ENCODE assay signal across 13 mouse cellular contexts in genomic region chr12:112688458-112688857, GRCm38 (mm10). TPM values are rescaled to one million over a fixed set of nuclear protein-coding genes. Genes with fewer than 3 reads are reported as not detected.
DNase-seq lines count a peak whose midpoint lies in the region; ATAC-seq and TF ChIP-seq lines count a peak whose summit lies in the region.
"Had no signal": no experiment of that assay in that cellular context is flagged by ENCODE, and none has a peak within 500 bp of the region (broad histone marks: within the 10 kb centered on the region; RNA-seq: fewer than 3 reads in every experiment).

No protein-coding gene starts in this region.

- H3K4me2 ChIP-seq in liver, embryonic 11.5 days = no peak overlapping the region
- peak overlapping the region; percentile 33; the same call in 1 of the 2 replicates for H3K4me2 ChIP-seq in liver, postnatal 0 days (ENCODE audit: low read depth, low read length)
- H3K4me2 ChIP-seq: limb, embryonic 15.5 days; neural tube, embryonic 12.5 days had no signal

- H3K9ac ChIP-seq in liver, adult 2 months (ENCODE audit: low read depth, low read length) = no peak overlapping the region
- no peak overlapping the region for H3K9ac ChIP-seq in liver, embryonic 11.5 days (ENCODE audit: low read depth, low read length)
- 0 out of 2 replicates have a peak overlapping the region, but pooled peaks have one; percentile 34 for H3K9ac ChIP-seq in liver, postnatal 0 days (replicated peaks)
- H3K9ac ChIP-seq: limb, embryonic 15.5 days; neural tube, embryonic 12.5 days had no signal

- no peak for ATAC-seq in liver, embryonic 11.5 days (replicated peaks; ENCODE audit: low FRiP score)
- no peak for ATAC-seq in liver, postnatal 0 days

- no peaks in the 10 kb centered on the region for H3K9me3 ChIP-seq in liver, embryonic 11.5 days (ENCODE audit: control insufficient read depth, low read length)
- no peaks in the 10 kb centered on the region for H3K9me3 ChIP-seq in liver, postnatal 0 days (ENCODE audit: low read length)
- H3K9me3 ChIP-seq: limb, embryonic 15.5 days; neural tube, embryonic 12.5 days had no signal

- 14% methylated on average over 15 of the region's 15 CpGs for WGBS in liver, adult 2 months
- 33% methylated on average over 15 of the region's 15 CpGs for WGBS in liver, embryonic 11.5 days
- WGBS in bone marrow, adult 2 months = 3% methylated on average over 15 of the region's 15 CpGs
- 13% methylated on average over 15 of the region's 15 CpGs for WGBS in liver, postnatal 0 days (ENCODE audit: insufficient replicate concordance)

- no peak for TF ChIP-seq POLR2A in liver, adult 2 months (IDR thresholded peaks at IDR 0.05; ENCODE audit: extremely low read depth, insufficient read depth, low read length)
- TF ChIP-seq POLR2A in bone marrow, adult 2 months (IDR thresholded peaks at IDR 0.05; ENCODE audit: borderline replicate concordance, control insufficient read depth, low read depth, low read length) = no peak

- peak; percentile 59 for DNase-seq in liver, adult 2 months (ENCODE audit: extremely low read depth, low read depth, low spot score)
- DNase-seq in liver, embryonic 11.5 days (ENCODE audit: low spot score) = no peak
- peak; percentile 39 for DNase-seq in liver, postnatal 0 days
- peak; percentile 52 for DNase-seq in splenic B cell, adult 2 months (ENCODE audit: low read depth, low spot score)
- DNase-seq in right cerebral cortex, postnatal 36 days (ENCODE audit: low spot score in 2 of 2) = no peak
- no peak for DNase-seq in frontal cortex, postnatal 10 days (ENCODE audit: low spot score in 2 of 2)
- no peak for DNase-seq in cerebellum, postnatal 36 days
- DNase-seq: gastrocnemius, postnatal 36 days; kidney, postnatal 25 days had no signal

- peaks cover 5% of the 10 kb centered on the region; the same call in 1 of the 2 replicates for H3K4me1 ChIP-seq in liver, adult 2 months (ENCODE audit: control insufficient read depth, insufficient read depth, low read length)
- peaks cover 7% of the 10 kb centered on the region; the same call in 1 of the 2 replicates for H3K4me1 ChIP-seq in liver, embryonic 11.5 days (replicated peaks; ENCODE audit: control insufficient read depth, insufficient read depth, low read length)
- peaks cover 6% of the 10 kb centered on the region for H3K4me1 ChIP-seq in bone marrow, adult 2 months (ENCODE audit: control insufficient read depth, insufficient read depth, low read length)
- H3K4me1 ChIP-seq in liver, postnatal 0 days (ENCODE audit: insufficient read depth) = peaks cover 8% of the 10 kb centered on the region

- TF ChIP-seq CTCF in liver, adult 2 months (IDR thresholded peaks at IDR 0.05; ENCODE audit: low read depth, low read length) = no peak
- TF ChIP-seq CTCF in bone marrow, adult 2 months (IDR thresholded peaks at IDR 0.05; ENCODE audit: control insufficient read depth, insufficient read depth, low read length) = no peak
- no peak for TF ChIP-seq CTCF in liver, postnatal 0 days (IDR thresholded peaks at IDR 0.05; ENCODE audit: low read depth)

- no peak overlapping the region for H3K4me3 ChIP-seq in liver, adult 2 months (ENCODE audit: insufficient read depth, low read depth, low read length)
- no peak overlapping the region for H3K4me3 ChIP-seq in liver, embryonic 11.5 days (ENCODE audit: low read depth, low read length)
- H3K4me3 ChIP-seq in bone marrow, adult 2 months (replicated peaks; ENCODE audit: control insufficient read depth, low read depth, low read length) = peak overlapping the region; percentile 72
- H3K4me3 ChIP-seq in liver, postnatal 0 days (ENCODE audit: low read depth, low read length) = 0 out of 2 replicates have a peak overlapping the region, but pooled peaks have one; percentile 2
- H3K4me3 ChIP-seq: hindbrain, embryonic 10.5 days; limb, embryonic 15.5 days; neural tube, embryonic 12.5 days had no signal

- H3K27ac ChIP-seq in liver, adult 2 months (replicated peaks; ENCODE audit: insufficient read depth, low read depth, low read length) = no peak overlapping the region
- no peak overlapping the region for H3K27ac ChIP-seq in liver, embryonic 11.5 days (ENCODE audit: low read depth, low read length)
- H3K27ac ChIP-seq in bone marrow, adult 2 months (ENCODE audit: control insufficient read depth, insufficient read depth, low read depth, low read length, poor library complexity) = peak overlapping the region; percentile 88
- H3K27ac ChIP-seq in liver, postnatal 0 days (ENCODE audit: low read depth) = peak overlapping the region; percentile 44; the same call in 1 of the 2 replicates
- H3K27ac ChIP-seq: hindbrain, embryonic 10.5 days; limb, embryonic 15.5 days; neural tube, embryonic 12.5 days had no signal

- H3K27me3 ChIP-seq in liver, adult 2 months (ENCODE audit: control insufficient read depth, insufficient read depth, low read length) = no peaks in the 10 kb centered on the region
- 0 out of 2 replicates have a peak, but pooled peaks cover 3% of the 10 kb centered on the region for H3K27me3 ChIP-seq in liver, embryonic 11.5 days (replicated peaks; ENCODE audit: control insufficient read depth, insufficient read depth, low read length)
- H3K27me3 ChIP-seq in liver, postnatal 0 days (ENCODE audit: insufficient read depth, low read length) = no peaks in the 10 kb centered on the region
- no peaks in the 10 kb centered on the region for H3K27me3 ChIP-seq in splenic B cell, adult 2 months (ENCODE audit: control insufficient read depth, insufficient read depth, low read length, poor library complexity, severe bottlenecking)
- H3K27me3 ChIP-seq: limb, embryonic 15.5 days; neural tube, embryonic 12.5 days had no signal

- H3K79me2 ChIP-seq in liver, adult 2 months (ENCODE audit: control insufficient read depth, insufficient read depth, low read length) = no peaks in the 10 kb centered on the region

- TF ChIP-seq EP300 in liver, postnatal 0 days (IDR thresholded peaks at IDR 0.05; ENCODE audit: low read depth) = no peak

- H3K36me3 ChIP-seq in liver, adult 2 months (ENCODE audit: control insufficient read depth, insufficient read depth, low read length) = no peaks in the 10 kb centered on the region
- H3K36me3 ChIP-seq in liver, embryonic 11.5 days (ENCODE audit: control insufficient read depth, insufficient read depth, low read length) = no peaks in the 10 kb centered on the region
- no peaks in the 10 kb centered on the region; the same call in 1 of the 2 replicates for H3K36me3 ChIP-seq in liver, postnatal 0 days (replicated peaks; ENCODE audit: insufficient read depth, low read length)
- H3K36me3 ChIP-seq in splenic B cell, adult 2 months (ENCODE audit: control insufficient read depth, insufficient read depth, low read length, poor library complexity, severe bottlenecking) = no peaks in the 10 kb centered on the region
- H3K36me3 ChIP-seq: limb, embryonic 15.5 days; neural tube, embryonic 12.5 days had no signal

RNA-seq across cellular contexts. Expression of gene Zbtb42, which starts 9.8 kb away (rescaled TPM):
- 0.83 and 1.9 TPM in 2 replicates for total RNA-seq in liver, adult 2 months (2014; rRNA removed)
- 7.9 and 10.1 TPM in 2 replicates for polyA plus RNA-seq in liver, adult 2 months (2012; rRNA removed)
- 0.96 and 1.7 TPM in 2 replicates for polyA plus RNA-seq in liver, embryonic 11.5 days (2014; fragmentation: Nextera tagmentation; extraction: Ambion mirVana)
- 2.6 and 5.1 TPM in 2 replicates for polyA plus RNA-seq in bone marrow, adult 2 months (2011; ENCODE audit: insufficient read depth, insufficient read length, low replicate concordance, missing spikeins)
- 1.3 and 1.6 TPM in 2 replicates for polyA plus RNA-seq in liver, postnatal 0 days (2015; fragmentation: Nextera tagmentation; extraction: Ambion mirVana)

RNA-seq across cellular contexts. Expression of gene Akt1, which starts 13.8 kb away (rescaled TPM):
- 30.5 and 31.8 TPM in 2 replicates for total RNA-seq in liver, adult 2 months (2014; rRNA removed)
- polyA plus RNA-seq in liver, adult 2 months (2012; rRNA removed) = 56.7 and 60.5 TPM in 2 replicates
- polyA plus RNA-seq in liver, embryonic 11.5 days (2014; fragmentation: Nextera tagmentation; extraction: Ambion mirVana) = 54.9 and 62.9 TPM in 2 replicates
- 39.8 and 56.1 TPM in 2 replicates for polyA plus RNA-seq in bone marrow, adult 2 months (2011; ENCODE audit: insufficient read depth, insufficient read length, low replicate concordance, missing spikeins)
- 26.7 and 29.3 TPM in 2 replicates for polyA plus RNA-seq in liver, postnatal 0 days (2015; fragmentation: Nextera tagmentation; extraction: Ambion mirVana)

RNA-seq across cellular contexts. Expression of gene Cep170b, which starts 31.8 kb away (rescaled TPM):
- 7.9 and 9.5 TPM in 2 replicates for total RNA-seq in liver, adult 2 months (2014; rRNA removed)
- polyA plus RNA-seq in liver, adult 2 months (2012; rRNA removed) = 26.2 and 29.7 TPM in 2 replicates
- 7.9 and 8.0 TPM in 2 replicates for polyA plus RNA-seq in liver, embryonic 11.5 days (2014; fragmentation: Nextera tagmentation; extraction: Ambion mirVana)
- polyA plus RNA-seq in bone marrow, adult 2 months (2011; ENCODE audit: insufficient read depth, insufficient read length, low replicate concordance, missing spikeins) = 0.29 and 5.8 TPM in 2 replicates
- 4.0 and 4.8 TPM in 2 replicates for polyA plus RNA-seq in liver, postnatal 0 days (2015; fragmentation: Nextera tagmentation; extraction: Ambion mirVana)

RNA-seq across cellular contexts. Expression of gene Siva1, which starts 44.0 kb away (rescaled TPM):
- total RNA-seq in liver, adult 2 months (2014; rRNA removed) = 11.5 and 15.4 TPM in 2 replicates
- 12.8 and 14.9 TPM in 2 replicates for polyA plus RNA-seq in liver, adult 2 months (2012; rRNA removed)
- polyA plus RNA-seq in liver, embryonic 11.5 days (2014; fragmentation: Nextera tagmentation; extraction: Ambion mirVana) = 216 and 222 TPM in 2 replicates
- polyA plus RNA-seq in bone marrow, adult 2 months (2011; ENCODE audit: insufficient read depth, insufficient read length, low replicate concordance, missing spikeins) = 47.7 and 81.1 TPM in 2 replicates
- polyA plus RNA-seq in liver, postnatal 0 days (2015; fragmentation: Nextera tagmentation; extraction: Ambion mirVana) = 55.6 and 62.2 TPM in 2 replicates

Comparison
In these comparisons a context has a peak if more than half of its experiments do, and no peak if none do; other contexts are left out.
1. DNase-seq: peak in liver, adult 2 months (single experiment), liver, postnatal 0 days (single experiment) and splenic B cell, adult 2 months (single experiment); none in liver, embryonic 11.5 days (single experiment), right cerebral cortex, postnatal 36 days (0 of 2), frontal cortex, postnatal 10 days (0 of 2) and cerebellum, postnatal 36 days (0 of 2).
2. H3K27ac ChIP-seq: peak in bone marrow, adult 2 months (single experiment) and liver, postnatal 0 days (single experiment); none in liver, adult 2 months (single experiment) and liver, embryonic 11.5 days (single experiment).
3. H3K4me3 ChIP-seq: peak in bone marrow, adult 2 months (single experiment) and liver, postnatal 0 days (single experiment); none in liver, adult 2 months (single experiment) and liver, embryonic 11.5 days (single experiment).